Comparison of ENCODE assay signal across 7 mouse cellular contexts in the genomic region with DNA sequence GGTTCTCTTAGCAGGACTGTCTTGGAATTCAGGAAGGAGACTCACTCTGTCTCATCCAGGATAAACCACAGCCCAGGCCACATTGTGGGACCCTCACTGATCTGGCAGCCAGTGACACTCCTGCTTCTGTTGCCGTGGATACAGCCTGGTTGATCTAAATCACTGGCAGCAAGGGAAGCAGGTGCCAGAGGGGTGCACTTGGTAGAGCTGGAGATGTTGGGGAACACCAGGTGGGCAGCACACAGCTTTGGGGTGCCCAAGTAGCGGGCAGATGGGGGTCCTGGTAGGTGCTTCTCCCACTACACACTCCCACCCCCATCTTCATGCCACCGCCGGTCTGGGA. TPM values are rescaled to one million over a fixed set of nuclear protein-coding genes. Genes with fewer than 3 reads are reported as not detected.
DNase-seq lines count a peak whose midpoint lies in the region; ATAC-seq and TF ChIP-seq lines count a peak whose summit lies in the region.

No protein-coding gene starts in this region.

- peaks cover 58% of the 10 kb centered on the region for H3K27me3 ChIP-seq in embryonic facial prominence, embryonic 13.5 days
- H3K27me3 ChIP-seq in intestine, embryonic 16.5 days (replicated peaks; ENCODE audit: control insufficient read depth, insufficient read depth, low read length) = peaks cover 12% of the 10 kb centered on the region; the same call in 1 of the 2 replicates
- H3K27me3 ChIP-seq in neural tube, embryonic 14.5 days (ENCODE audit: control insufficient read depth, insufficient read depth, low read length) = peaks cover 16% of the 10 kb centered on the region

- WGBS in lung, adult 2 months = 36% methylated on average over 4 of the region's 4 CpGs
- WGBS in embryonic facial prominence, embryonic 13.5 days = 28% methylated on average over 3 of the region's 4 CpGs
- WGBS in intestine, embryonic 16.5 days = 25% methylated on average over 4 of the region's 4 CpGs
- WGBS in neural tube, embryonic 14.5 days = 5% methylated on average over 4 of the region's 4 CpGs

- H3K27ac ChIP-seq in embryonic facial prominence, embryonic 13.5 days = no peak overlapping the region
- no peak overlapping the region for H3K27ac ChIP-seq in intestine, embryonic 16.5 days (ENCODE audit: low read length)
- peak overlapping the region; percentile 75 for H3K27ac ChIP-seq in neural tube, embryonic 14.5 days (ENCODE audit: low read depth, low read length)

- ATAC-seq in embryonic facial prominence, embryonic 13.5 days (ENCODE audit: insufficient number of reproducible peaks, insufficient read depth, low FRiP score, low TSS enrichment, low read depth) = peak; percentile 21
- 0 out of 2 replicates have a peak, but pooled peaks have one; percentile 4 for ATAC-seq in intestine, embryonic 16.5 days
- peak; percentile 60 for ATAC-seq in neural tube, embryonic 14.5 days (ENCODE audit: low read depth)

- no peak for TF ChIP-seq POLR2A in lung, adult 2 months (IDR thresholded peaks at IDR 0.05; ENCODE audit: borderline replicate concordance, extremely low read depth, low read depth, low read length)

- no peaks in the 10 kb centered on the region for H3K9me3 ChIP-seq in embryonic facial prominence, embryonic 13.5 days
- H3K9me3 ChIP-seq in intestine, embryonic 16.5 days (ENCODE audit: control insufficient read depth, low read length) = no peaks in the 10 kb centered on the region
- no peaks in the 10 kb centered on the region for H3K9me3 ChIP-seq in neural tube, embryonic 14.5 days (ENCODE audit: control insufficient read depth, low read length)

- no peak for TF ChIP-seq CTCF in lung, adult 2 months (IDR thresholded peaks at IDR 0.05; ENCODE audit: insufficient read depth, low read length)

- peak overlapping the region; percentile 4 for H3K4me3 ChIP-seq in lung, adult 2 months (replicated peaks; ENCODE audit: extremely low read depth, low read depth, low read length)
- peak overlapping the region; percentile 55 for H3K4me3 ChIP-seq in embryonic facial prominence, embryonic 13.5 days
- peak overlapping the region; percentile 52 for H3K4me3 ChIP-seq in intestine, embryonic 16.5 days (ENCODE audit: low read length)
- peak overlapping the region; percentile 55 for H3K4me3 ChIP-seq in neural tube, embryonic 14.5 days (ENCODE audit: low read depth, low read length)

- H3K4me1 ChIP-seq in lung, adult 2 months (ENCODE audit: control insufficient read depth, insufficient read depth, low read length) = no peaks in the 10 kb centered on the region
- peaks cover 16% of the 10 kb centered on the region for H3K4me1 ChIP-seq in embryonic facial prominence, embryonic 13.5 days
- H3K4me1 ChIP-seq in intestine, embryonic 16.5 days (ENCODE audit: control insufficient read depth, insufficient read depth, low read length) = no peaks in the 10 kb centered on the region
- H3K4me1 ChIP-seq in neural tube, embryonic 14.5 days (ENCODE audit: control insufficient read depth, insufficient read depth, low read length) = peaks cover 13% of the 10 kb centered on the region

- H3K36me3 ChIP-seq in embryonic facial prominence, embryonic 13.5 days = no peaks in the 10 kb centered on the region
- H3K36me3 ChIP-seq in intestine, embryonic 16.5 days (ENCODE audit: control insufficient read depth, insufficient read depth, low read length) = no peaks in the 10 kb centered on the region
- no peaks in the 10 kb centered on the region for H3K36me3 ChIP-seq in neural tube, embryonic 14.5 days (ENCODE audit: control insufficient read depth, insufficient read depth, low read length)

- H3K4me2 ChIP-seq in embryonic facial prominence, embryonic 13.5 days = peak overlapping the region; percentile 62
- peak overlapping the region; percentile 50 for H3K4me2 ChIP-seq in intestine, embryonic 16.5 days (ENCODE audit: low read depth, low read length)
- peak overlapping the region; percentile 67 for H3K4me2 ChIP-seq in neural tube, embryonic 14.5 days (ENCODE audit: low read depth, low read length)

- DNase-seq in lung, adult 2 months = no peak
- DNase-seq in lung, adult 18-20 months = no peak
- DNase-seq in gastrocnemius, postnatal 25 days = no peak
- DNase-seq in urinary bladder, adult 2 months (ENCODE audit: low spot score) = no peak

- H3K9ac ChIP-seq in embryonic facial prominence, embryonic 13.5 days = peak overlapping the region; percentile 72
- peak overlapping the region; percentile 61 for H3K9ac ChIP-seq in intestine, embryonic 16.5 days (ENCODE audit: low read depth, low read length)
- H3K9ac ChIP-seq in neural tube, embryonic 14.5 days (replicated peaks; ENCODE audit: low read depth, low read length) = peak overlapping the region; percentile 73

RNA-seq across cellular contexts. Expression of gene Gpr173, which starts 0.5 kb away (rescaled TPM):
- polyA plus RNA-seq in lung, adult 2 months (2012; rRNA removed) = 2.4 and 2.8 TPM in 2 replicates
- polyA plus RNA-seq in embryonic facial prominence, embryonic 13.5 days (2015; fragmentation: Nextera tagmentation; extraction: Ambion mirVana) = 3.3 and 3.6 TPM in 2 replicates
- 1.8 and 2.1 TPM in 2 replicates for polyA plus RNA-seq in intestine, embryonic 16.5 days (2015; fragmentation: Nextera tagmentation; extraction: Ambion mirVana)
- polyA plus RNA-seq in neural tube, embryonic 14.5 days (2014; fragmentation: Nextera tagmentation; extraction: Ambion mirVana) = 6.3 and 6.9 TPM in 2 replicates
- 1 to 10 TPM in 1 of 2 experiments, under 1 TPM in 1; 0.41 to 1.2 TPM for total RNA-seq in gastrocnemius, postnatal 25 days (2021)
- polyA plus RNA-seq in urinary bladder, adult 2 months (2012; rRNA removed) = 4.7 and 4.8 TPM in 2 replicates

RNA-seq across cellular contexts. Expression of gene Tspyl2, which starts 25.8 kb away (rescaled TPM):
- polyA plus RNA-seq in lung, adult 2 months (2012; rRNA removed) = 26.9 and 34.2 TPM in 2 replicates
- 42.7 and 43.6 TPM in 2 replicates for polyA plus RNA-seq in embryonic facial prominence, embryonic 13.5 days (2015; fragmentation: Nextera tagmentation; extraction: Ambion mirVana)
- 19.7 and 21.5 TPM in 2 replicates for polyA plus RNA-seq in intestine, embryonic 16.5 days (2015; fragmentation: Nextera tagmentation; extraction: Ambion mirVana)
- polyA plus RNA-seq in neural tube, embryonic 14.5 days (2014; fragmentation: Nextera tagmentation; extraction: Ambion mirVana) = 45.6 and 47.4 TPM in 2 replicates
- 1 to 10 TPM; 8.2 to 9.3 TPM for total RNA-seq in gastrocnemius, postnatal 25 days (2021)
- 61.4 and 72.4 TPM in 2 replicates for polyA plus RNA-seq in urinary bladder, adult 2 months (2012; rRNA removed)

RNA-seq across cellular contexts. Expression of gene Kantr, which starts 40.7 kb away (rescaled TPM):
- 6.2 and 8.0 TPM in 2 replicates for polyA plus RNA-seq in lung, adult 2 months (2012; rRNA removed)
- polyA plus RNA-seq in embryonic facial prominence, embryonic 13.5 days (2015; fragmentation: Nextera tagmentation; extraction: Ambion mirVana) = 22.7 and 23.8 TPM in 2 replicates
- 10.6 and 12.9 TPM in 2 replicates for polyA plus RNA-seq in intestine, embryonic 16.5 days (2015; fragmentation: Nextera tagmentation; extraction: Ambion mirVana)
- polyA plus RNA-seq in neural tube, embryonic 14.5 days (2014; fragmentation: Nextera tagmentation; extraction: Ambion mirVana) = 33.4 and 38.9 TPM in 2 replicates
- total RNA-seq in gastrocnemius, postnatal 25 days (2021) = 1 to 10 TPM in 1 of 2 experiments, under 1 TPM in 1; 0.72 to 1.3 TPM
- 12.1 and 14.1 TPM in 2 replicates for polyA plus RNA-seq in urinary bladder, adult 2 months (2012; rRNA removed)

Comparison
In these comparisons a context has a peak if more than half of its experiments do, and no peak if none do; other contexts are left out.
1. H3K4me3 ChIP-seq: peak in every context shown above with its lines; median percentile 55 in embryonic facial prominence, embryonic 13.5 days; 55 in neural tube, embryonic 14.5 days; 52 in intestine, embryonic 16.5 days; 4 in lung, adult 2 months.
2. ATAC-seq: peak in every context shown above with its lines; median percentile 60 in neural tube, embryonic 14.5 days; 21 in embryonic facial prominence, embryonic 13.5 days; 4 in intestine, embryonic 16.5 days.